Mouse (Mus musculus) intestine, embryonic 14.5 days (tissue): ENCODE data around the gene Tfap2c. TPM values are rescaled to one million over a fixed set of nuclear protein-coding genes. Genes with fewer than 3 reads are reported as not detected.

Experiments
- ATAC-seq: fragments of 200-750 bp; cut with Nextera tagmentation; replicated peaks from 2 replicates; pipeline ENCODE4 v1.8.0; 2017; ENCODE audit warnings: low read depth, moderate number of reproducible peaks, moderate TSS enrichment, moderate library complexity; ENCODE audit not compliant: low FRiP score, low TSS enrichment
- DNase-seq: peaks from one replicate; pipeline ENCODE4 v3.0.0-alpha.2; 2018; ENCODE audit warnings: low spot score
- H3K27ac ChIP-seq: fragments of 300-500 bp; sonication (generic); 2 replicates; pipeline ENCODE4 v1.5.1; 2014; ENCODE audit warnings: low read depth, mild to moderate bottlenecking, control low read depth
- H3K27me3 ChIP-seq: fragments of 300-500 bp; sonication (generic); replicated peaks from 2 replicates; pipeline ENCODE4 v1.6.1; 2014; ENCODE audit warnings: low read length, control low read depth; ENCODE audit not compliant: control insufficient read depth, insufficient read depth
- H3K36me3 ChIP-seq: fragments of 300-500 bp; sonication (generic); 2 replicates; pipeline ENCODE4 v1.6.1; 2014; ENCODE audit warnings: low read length, control low read depth; ENCODE audit not compliant: control insufficient read depth, insufficient read depth
- H3K4me1 ChIP-seq: fragments of 300-500 bp; sonication (generic); replicated peaks from 2 replicates; pipeline ENCODE4 v1.6.1; 2014; ENCODE audit warnings: low read length, control low read depth, mixed read lengths; ENCODE audit not compliant: control insufficient read depth, insufficient read depth
- H3K4me2 ChIP-seq: fragments of 300-500 bp; sonication (generic); 2 replicates; pipeline ENCODE4 v1.6.1; 2014; ENCODE audit warnings: low read length
- H3K4me3 ChIP-seq: fragments of 300-500 bp; sonication (generic); 2 replicates; pipeline ENCODE4 v1.5.1; 2014; ENCODE audit warnings: low read depth, low read length, control low read depth, mixed read lengths
- H3K9ac ChIP-seq: fragments of 300-500 bp; sonication (generic); 2 replicates; pipeline ENCODE4 v1.6.1; 2014; ENCODE audit warnings: mild to moderate bottlenecking, low read length
- H3K9me3 ChIP-seq: fragments of 300-500 bp; sonication (generic); 2 replicates; pipeline ENCODE4 v1.6.1; 2016; ENCODE audit warnings: low read length, control low read depth; ENCODE audit not compliant: control insufficient read depth
- WGBS: fragments of 180-500 bp; shearing (Covaris S2); extraction: QIAGEN DNeasy Blood & Tissue Kit; methylation state at CpG from one replicate; pipeline ENCODE4 v1.1.7; 2014; 5-methylcytosine and 5-hydroxymethylcytosine counted together
- polyA plus RNA-seq: library from polyadenylated mRNA; unstranded; fragments of >200 nt; fragmentation: Nextera tagmentation; extraction: Ambion mirVana; gene quantifications from 2 replicates; pipeline ENCODE4 v1.2.1, GENCODE M21; 2014

Tfap2c gene
- polyA plus RNA-seq, 1 experiment from 2014 or later: 0.09 TPM

- no peaks in the 10 kb centered on the region for H3K36me3 ChIP-seq
Observed at GRCm38 (mm10) chr2:172520616-172521371, 28.6 kb upstream of the Tfap2c start.

GRCm38 (mm10) chr2:172522528-172522927 is 26.9 kb upstream of the Tfap2c start:
- no peak overlapping the region for H3K4me2 ChIP-seq
- no peak overlapping the region for H3K4me3 ChIP-seq
- H3K27me3 ChIP-seq: no peaks in the 10 kb centered on the region
- H3K9ac ChIP-seq: no peak overlapping the region
- WGBS: 78% methylated on average over 12 of the region's 12 CpGs
- DNase-seq: no peak
- no peaks in the 10 kb centered on the region for H3K9me3 ChIP-seq
- H3K4me1 ChIP-seq: no peaks in the 10 kb centered on the region
- no peak for ATAC-seq
- no peaks in the 10 kb centered on the region for H3K36me3 ChIP-seq
- no peak overlapping the region for H3K27ac ChIP-seq

More at GRCm38 (mm10) chr2:172520616-172521371, 28.6 kb upstream of the Tfap2c start:
- H3K27me3 ChIP-seq: no peaks in the 10 kb centered on the region
- WGBS: 91% methylated on average over 9 of the region's 9 CpGs
- H3K27ac ChIP-seq: no peak overlapping the region
- no peak overlapping the region for H3K4me3 ChIP-seq
- no peak for DNase-seq
- no peaks in the 10 kb centered on the region for H3K4me1 ChIP-seq
- ATAC-seq: no peak
- no peak overlapping the region for H3K9ac ChIP-seq
- H3K4me2 ChIP-seq: no peak overlapping the region
- no peaks in the 10 kb centered on the region for H3K9me3 ChIP-seq

GRCm38 (mm10) chr2:172527175-172527574 is 22.2 kb upstream of the Tfap2c start:
- H3K4me3 ChIP-seq: no peak overlapping the region
- no peaks in the 10 kb centered on the region for H3K36me3 ChIP-seq
- no peak overlapping the region for H3K4me2 ChIP-seq
- no peaks in the 10 kb centered on the region for H3K9me3 ChIP-seq
- no peak overlapping the region for H3K9ac ChIP-seq
- no peak overlapping the region for H3K27ac ChIP-seq
- H3K4me1 ChIP-seq: no peaks in the 10 kb centered on the region
- no peak for DNase-seq
- whole genome bisulfite sequencing: 86% methylated on average over 8 of the region's 8 CpGs
- no peak for ATAC-seq
- no peaks in the 10 kb centered on the region for H3K27me3 ChIP-seq

GRCm38 (mm10) chr2:172543987-172544386 is 5.4 kb upstream of the Tfap2c start:
- H3K27me3 ChIP-seq: peaks cover 67% of the 10 kb centered on the region
- no peaks in the 10 kb centered on the region for H3K36me3 ChIP-seq
- DNase-seq (no peak), ATAC-seq (no peak)
- 26% methylated on average over 4 of the region's 4 CpGs for WGBS
- no peak overlapping the region for H3K27ac ChIP-seq
- no peak overlapping the region for H3K4me2 ChIP-seq
- H3K9ac ChIP-seq: no peak overlapping the region
- peaks cover 8% of the 10 kb centered on the region for H3K9me3 ChIP-seq
- H3K4me3 ChIP-seq: no peak overlapping the region
- H3K4me1 ChIP-seq: no peaks in the 10 kb centered on the region; the same call in 1 of the 2 replicates

- no peak for DNase-seq
- peaks cover 7% of the 10 kb centered on the region for H3K9me3 ChIP-seq
- H3K4me2 ChIP-seq: no peak overlapping the region
- H3K9ac ChIP-seq: no peak overlapping the region
- H3K36me3 ChIP-seq: no peaks in the 10 kb centered on the region
- peaks cover 3% of the 10 kb centered on the region; the same call in 1 of the 2 replicates for H3K4me1 ChIP-seq
- no peak overlapping the region for H3K4me3 ChIP-seq
- no peak overlapping the region for H3K27ac ChIP-seq
- peaks cover 74% of the 10 kb centered on the region for H3K27me3 ChIP-seq
- no peak for ATAC-seq
- WGBS: 12% methylated on average over 6 of the region's 6 CpGs
Observed at GRCm38 (mm10) chr2:172544601-172545127, 4.7 kb upstream of the Tfap2c start.

GRCm38 (mm10) chr2:172545592-172546235 is 3.7 kb upstream of the Tfap2c start:
- whole genome bisulfite sequencing: 6% methylated on average over 35 of the region's 35 CpGs
- H3K4me3 ChIP-seq: no peak overlapping the region
- H3K36me3 ChIP-seq: no peaks in the 10 kb centered on the region
- H3K27me3 ChIP-seq: peaks cover 85% of the 10 kb centered on the region
- peak; percentile 63 for DNase-seq
- ATAC-seq: no peak
- H3K9me3 ChIP-seq: no peaks in the 10 kb centered on the region
- H3K9ac ChIP-seq: no peak overlapping the region
- peaks cover 5% of the 10 kb centered on the region; the same call in 1 of the 2 replicates for H3K4me1 ChIP-seq
- no peak overlapping the region for H3K4me2 ChIP-seq
- H3K27ac ChIP-seq: no peak overlapping the region

- Histone ChIP-seq H3K9ac (no peak overlapping the region), H3K27me3 (peaks cover 93% of the 10 kb centered on the region), H3K36me3 (no peaks in the 10 kb centered on the region), H3K4me2 (no peak overlapping the region), H3K4me1 (peaks cover 11% of the 10 kb centered on the region), H3K4me3 (no peak overlapping the region), H3K9me3 (no peaks in the 10 kb centered on the region), H3K27ac (no peak overlapping the region)
- peak; percentile 59 for DNase-seq
- WGBS: 12% methylated on average over 16 of the region's 16 CpGs
- no peak for ATAC-seq
Observed at GRCm38 (mm10) chr2:172546551-172546950, 2.8 kb upstream of the Tfap2c start.

- no peak overlapping the region for H3K9ac ChIP-seq
- peaks cover 97% of the 10 kb centered on the region for H3K27me3 ChIP-seq
- H3K36me3 ChIP-seq: no peaks in the 10 kb centered on the region
- WGBS: under 1% methylated on average over 21 of the region's 21 CpGs
- no peaks in the 10 kb centered on the region for H3K9me3 ChIP-seq
- H3K4me1 ChIP-seq: peaks cover 11% of the 10 kb centered on the region
- peak overlapping the region; percentile 0; the same call in 1 of the 2 replicates for H3K4me3 ChIP-seq
- H3K27ac ChIP-seq: no peak overlapping the region
- DNase-seq (peak; percentile 83), ATAC-seq (peak; percentile 74)
- H3K4me2 ChIP-seq: peak overlapping the region; percentile 7; the same call in 1 of the 2 replicates
Observed at GRCm38 (mm10) chr2:172547116-172547515, 2.3 kb upstream of the Tfap2c start.
